Mouse (Mus musculus) midbrain, embryonic 16.5 days (tissue): ENCODE measurements around the gene Tnik. TPM values are rescaled to one million over a fixed set of nuclear protein-coding genes. Genes with fewer than 3 reads are reported as not detected.

ENCODE experiments used
- ATAC-seq: fragments of 200-750 bp; cut with Nextera tagmentation; 2 replicates; pipeline ENCODE4 v1.8.0; 2017; ENCODE audit warnings: moderate TSS enrichment
- H3K27ac ChIP-seq: fragments of 300-500 bp; sonication (generic); 2 replicates; pipeline ENCODE4 v1.5.1; 2014; ENCODE audit warnings: mild to moderate bottlenecking, low read length, mixed read lengths
- H3K27me3 ChIP-seq: fragments of 300-500 bp; sonication (generic); 2 replicates; pipeline ENCODE4 v1.6.1; 2014; ENCODE audit warnings: low read depth, low read length, mixed read lengths; ENCODE audit not compliant: control insufficient read depth, insufficient read depth
- H3K36me3 ChIP-seq: fragments of 300-500 bp; sonication (generic); 2 replicates; pipeline ENCODE4 v1.6.1; 2014; ENCODE audit warnings: mild to moderate bottlenecking, low read length, moderate library complexity, mixed read lengths; ENCODE audit not compliant: control insufficient read depth, insufficient read depth
- H3K4me1 ChIP-seq: fragments of 300-500 bp; sonication (generic); 2 replicates; pipeline ENCODE4 v1.6.1; 2014; ENCODE audit warnings: mild to moderate bottlenecking, low read length, mixed read lengths; ENCODE audit not compliant: control insufficient read depth, insufficient read depth
- H3K4me2 ChIP-seq: fragments of 300-500 bp; sonication (generic); 2 replicates; pipeline ENCODE4 v1.6.1; 2014; ENCODE audit warnings: mild to moderate bottlenecking, low read length, mixed read lengths
- H3K4me3 ChIP-seq: fragments of 300-500 bp; sonication (generic); 2 replicates; pipeline ENCODE4 v1.5.1; 2014; ENCODE audit warnings: low read depth, mild to moderate bottlenecking, low read length, moderate library complexity, mixed read lengths
- H3K9ac ChIP-seq: fragments of 300-500 bp; sonication (generic); 2 replicates; pipeline ENCODE4 v1.6.1; 2014; ENCODE audit warnings: low read depth, low read length, mixed read lengths
- H3K9me3 ChIP-seq: fragments of 300-500 bp; sonication (generic); replicated peaks from 2 replicates; pipeline ENCODE4 v1.6.1; 2014; ENCODE audit warnings: mild to moderate bottlenecking, low read length, mixed read lengths; ENCODE audit not compliant: control insufficient read depth, poor library complexity, severe bottlenecking
- WGBS: fragments of 180-500 bp; shearing (Covaris S2); extraction: QIAGEN DNeasy Blood & Tissue Kit; methylation state at CpG from one replicate; pipeline ENCODE4 v1.1.7; 2014; 5-methylcytosine and 5-hydroxymethylcytosine counted together
- polyA plus RNA-seq: library from polyadenylated mRNA; unstranded; fragments of >200 nt; fragmentation: Nextera tagmentation; extraction: Ambion mirVana; gene quantifications from 2 replicates; pipeline ENCODE4 v1.2.1, GENCODE M21; 2015

The Tnik gene
- polyA plus RNA-seq, 1 experiment from 2014 or later: 68.2 TPM

DNA sequence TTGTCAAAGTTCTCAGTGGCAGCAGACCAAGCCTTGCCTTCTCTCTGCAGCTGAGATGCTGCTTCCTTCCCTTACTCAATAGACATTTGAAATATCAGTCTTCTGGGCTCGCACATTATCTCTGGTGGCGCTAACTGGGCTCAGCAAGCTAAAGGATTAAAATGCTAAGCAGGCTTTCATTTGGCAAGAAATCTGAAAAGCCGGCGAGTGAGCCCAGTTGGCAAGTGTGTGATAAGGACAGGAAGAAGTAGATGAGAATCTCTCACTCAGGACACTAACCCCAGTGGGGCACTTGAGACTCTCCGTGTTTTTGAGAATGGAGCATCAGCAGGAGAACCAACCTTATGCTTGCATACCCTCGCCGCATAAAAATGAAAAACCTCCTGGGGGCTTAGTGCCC is 417.8 kb downstream of the Tnik start:
- H3K4me3 ChIP-seq: no peak overlapping the region
- no peaks in the 10 kb centered on the region for H3K4me1 ChIP-seq
- H3K27ac ChIP-seq: no peak overlapping the region
- no peaks in the 10 kb centered on the region for H3K36me3 ChIP-seq
- no peaks in the 10 kb centered on the region for H3K9me3 ChIP-seq
- no peak for ATAC-seq
- no peaks in the 10 kb centered on the region for H3K27me3 ChIP-seq
- no peak overlapping the region for H3K4me2 ChIP-seq
- no peak overlapping the region for H3K9ac ChIP-seq
- 48% methylated on average over 7 of the region's 7 CpGs for WGBS

GRCm38 (mm10) chr3:28681866-28682265 is 418.9 kb downstream of the Tnik start:
- Histone ChIP-seq H3K4me2 (no peak overlapping the region), H3K27me3 (no peaks in the 10 kb centered on the region), H3K27ac (no peak overlapping the region), H3K36me3 (no peaks in the 10 kb centered on the region), H3K4me1 (no peaks in the 10 kb centered on the region), H3K4me3 (no peak overlapping the region), H3K9me3 (no peaks in the 10 kb centered on the region), H3K9ac (no peak overlapping the region)
- WGBS: 57% methylated on average over 6 of the region's 6 CpGs
- ATAC-seq: no peak

- 59% methylated on average over 3 of the region's 3 CpGs for WGBS
- ATAC-seq: no peak
Measured at GRCm38 (mm10) chr3:28682411-28682810, 419.4 kb downstream of the Tnik start.

GRCm38 (mm10) chr3:28685510-28685909 is 422.5 kb downstream of the Tnik start:
- Histone ChIP-seq H3K9me3 (no peaks in the 10 kb centered on the region), H3K4me3 (no peak overlapping the region), H3K9ac (no peak overlapping the region), H3K36me3 (no peaks in the 10 kb centered on the region), H3K27ac (no peak overlapping the region), H3K27me3 (no peaks in the 10 kb centered on the region), H3K4me2 (no peak overlapping the region), H3K4me1 (no peaks in the 10 kb centered on the region)
- 94% methylated on average over 2 of the region's 2 CpGs for WGBS
- ATAC-seq: no peak

More at GRCm38 (mm10) chr3:28682411-28682810, 419.4 kb downstream of the Tnik start:
- no peaks in the 10 kb centered on the region for H3K27me3 ChIP-seq
- no peaks in the 10 kb centered on the region for H3K36me3 ChIP-seq
- H3K4me2 ChIP-seq: no peak overlapping the region
- H3K9me3 ChIP-seq: no peaks in the 10 kb centered on the region
- H3K9ac ChIP-seq: no peak overlapping the region
- H3K4me3 ChIP-seq: no peak overlapping the region
- no peak overlapping the region for H3K27ac ChIP-seq
- no peaks in the 10 kb centered on the region for H3K4me1 ChIP-seq

GRCm38 (mm10) chr3:28694811-28695210 is 431.8 kb downstream of the Tnik start:
- no peaks in the 10 kb centered on the region for H3K9me3 ChIP-seq
- no peak for ATAC-seq

GRCm38 (mm10) chr3:28695608-28696007 is 432.6 kb downstream of the Tnik start:
- no peak for ATAC-seq
- Histone ChIP-seq H3K9ac (no peak overlapping the region), H3K9me3 (no peaks in the 10 kb centered on the region), H3K27ac (no peak overlapping the region), H3K4me1 (no peaks in the 10 kb centered on the region), H3K36me3 (no peaks in the 10 kb centered on the region), H3K4me2 (no peak overlapping the region), H3K27me3 (no peaks in the 10 kb centered on the region), H3K4me3 (no peak overlapping the region)
- 83% methylated on average over 13 of the region's 13 CpGs for WGBS

More at GRCm38 (mm10) chr3:28694811-28695210, 431.8 kb downstream of the Tnik start:
- WGBS: 92% methylated on average over 5 of the region's 5 CpGs
- Histone ChIP-seq H3K27me3 (no peaks in the 10 kb centered on the region), H3K9ac (no peak overlapping the region), H3K4me2 (no peak overlapping the region), H3K4me1 (no peaks in the 10 kb centered on the region), H3K27ac (no peak overlapping the region), H3K36me3 (no peaks in the 10 kb centered on the region), H3K4me3 (no peak overlapping the region)

DNA sequence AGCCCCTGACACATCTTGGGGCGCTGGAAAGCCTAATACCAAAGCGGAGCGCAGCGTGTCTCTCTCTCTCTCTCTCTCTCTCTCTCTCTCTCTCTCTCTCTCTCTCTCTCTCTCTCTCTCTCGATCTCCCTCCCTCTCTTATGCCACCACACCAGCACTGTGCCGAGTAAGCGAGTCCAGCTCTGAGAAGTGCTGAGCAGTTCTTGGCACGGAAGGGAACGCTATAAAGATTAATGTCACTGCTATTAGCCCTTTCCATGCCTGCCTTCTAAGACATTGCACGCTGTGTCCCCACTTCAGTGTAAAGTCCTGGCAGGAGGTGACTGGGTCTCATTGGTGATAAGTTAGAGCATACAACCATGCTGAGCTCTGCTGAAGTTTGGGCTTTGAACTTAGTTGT is 433.1 kb downstream of the Tnik start:
- H3K27me3 ChIP-seq: no peaks in the 10 kb centered on the region
- no peak overlapping the region for H3K9ac ChIP-seq
- no peak for ATAC-seq
- WGBS: 91% methylated on average over 10 of the region's 10 CpGs
- H3K36me3 ChIP-seq: no peaks in the 10 kb centered on the region
- no peaks in the 10 kb centered on the region for H3K9me3 ChIP-seq
- no peak overlapping the region for H3K4me3 ChIP-seq
- no peaks in the 10 kb centered on the region for H3K4me1 ChIP-seq
- H3K4me2 ChIP-seq: no peak overlapping the region
- H3K27ac ChIP-seq: no peak overlapping the region

DNA sequence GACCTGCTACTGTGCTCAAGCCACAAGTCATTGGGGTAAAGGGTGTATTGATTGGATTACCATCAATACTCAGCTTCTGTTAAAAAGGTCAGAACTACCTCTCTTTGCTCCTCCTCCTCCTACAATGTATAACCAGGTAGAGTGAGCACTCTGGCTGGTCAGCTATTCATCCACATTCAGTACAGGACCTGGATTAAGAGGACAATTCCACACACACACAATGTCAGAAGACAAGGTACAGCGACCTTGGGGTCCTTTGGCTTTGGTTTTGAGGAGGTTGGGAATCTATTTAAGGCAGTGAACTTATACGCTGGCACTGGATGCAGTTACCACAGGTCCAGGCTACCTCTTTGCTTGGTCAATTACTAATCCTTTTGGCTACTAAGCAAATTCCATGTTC is 434.8 kb downstream of the Tnik start, which contains the start of gene Slc2a2:
Slc2a2 (plus strand) TSS at position 107 of the 400 bp plus-strand sequence.
- ATAC-seq: no peak
- no peak within 1 kb of the TSS for H3K9ac ChIP-seq
- H3K9me3 ChIP-seq: no peaks in the 10 kb centered on the region
- no peak within 1 kb of the TSS for H3K4me2 ChIP-seq
- H3K4me3 ChIP-seq: no peak within 1 kb of the TSS
- H3K36me3 ChIP-seq: no peaks in the 10 kb centered on the region
- no peaks in the 10 kb centered on the region for H3K4me1 ChIP-seq
- WGBS: 85% methylated on average over 2 of the region's 2 CpGs
- no peaks in the 10 kb centered on the region for H3K27me3 ChIP-seq
- H3K27ac ChIP-seq: no peak within 1 kb of the TSS

GRCm38 (mm10) chr3:28699601-28700000 is 436.6 kb downstream of the Tnik start:
- H3K27ac ChIP-seq: no peak overlapping the region
- H3K4me2 ChIP-seq: no peak overlapping the region
- H3K4me1 ChIP-seq: no peaks in the 10 kb centered on the region
- H3K36me3 ChIP-seq: no peaks in the 10 kb centered on the region
- WGBS: 71% methylated on average over 4 of the region's 4 CpGs
- H3K9ac ChIP-seq: no peak overlapping the region
- ATAC-seq: no peak
- H3K9me3 ChIP-seq: no peaks in the 10 kb centered on the region
- no peaks in the 10 kb centered on the region for H3K27me3 ChIP-seq
- no peak overlapping the region for H3K4me3 ChIP-seq
